Mouse (Mus musculus): ENCODE measurements at regions not wholly inside any gene's neighbourhood (a gene's known extent, or its start where the extent isn't known, plus 50 kb on each side); places are given as distances from the start of the nearest gene placed in this dataset.
A peak's percentile ranks its signal among the peaks of the same experiment; 100 is the strongest.
"Not testable (repeated sequence)": the region's sequence is repeated elsewhere in the genome, so short reads cannot be mapped to it uniquely, and the experiment has no call there.

- DNase-seq: no peak
These were observed 88.3 kb downstream of the Anxa5 start for GRCm38 (mm10) chr3:36387431-36387830.

- no peak for DNase-seq
These were observed 92.2 kb downstream of the Anxa5 start for GRCm38 (mm10) chr3:36383438-36383945.

GRCm38 (mm10) chr3:36381621-36382193, 94.0 kb downstream of the Anxa5 start:
- no peak for DNase-seq

- no peak for DNase-seq
These were observed 100.0 kb downstream of the Anxa5 start for GRCm38 (mm10) chr3:36375722-36376121.

- no peak for DNase-seq
These were observed 100.8 kb downstream of the Anxa5 start for GRCm38 (mm10) chr3:36374939-36375338.

- DNase-seq: no peak
These were observed 114.8 kb downstream of the Anxa5 start for GRCm38 (mm10) chr3:36360933-36361332.

- not testable (repeated sequence) for DNase-seq
These were observed 121.5 kb downstream of the Anxa5 start for GRCm38 (mm10) chr3:36354201-36354600.

- no peak for DNase-seq
These were observed 123.5 kb downstream of the Anxa5 start for GRCm38 (mm10) chr3:36352032-36352742.

GRCm38 (mm10) chr3:36349073-36349472, 126.6 kb downstream of the Anxa5 start:
- DNase-seq: no peak

GRCm38 (mm10) chr3:36340889-36341533, 118.9 kb upstream of the Qrfpr start:
- DNase-seq: peak; percentile 10

- DNase-seq: no peak
These were observed 117.5 kb upstream of the Qrfpr start for GRCm38 (mm10) chr3:36339656-36340055.

- DNase-seq: no peak
These were observed 112.2 kb upstream of the Qrfpr start for GRCm38 (mm10) chr3:36334279-36334678.

GRCm38 (mm10) chr3:36332016-36332415, 109.9 kb upstream of the Qrfpr start:
- no peak for DNase-seq

GRCm38 (mm10) chr3:36330656-36331055, 108.5 kb upstream of the Qrfpr start:
- DNase-seq: peak; percentile 68

GRCm38 (mm10) chr3:36329631-36330030, 107.5 kb upstream of the Qrfpr start:
- DNase-seq: no peak

GRCm38 (mm10) chr3:36328927-36329326, 106.8 kb upstream of the Qrfpr start:
- no peak for DNase-seq

GRCm38 (mm10) chr3:36318635-36319034, 96.5 kb upstream of the Qrfpr start:
- DNase-seq: no peak

- no peak for DNase-seq
These were observed 89.2 kb upstream of the Qrfpr start for GRCm38 (mm10) chr3:36311337-36311736.

- DNase-seq: peak; percentile 32
These were observed 88.6 kb upstream of the Qrfpr start for GRCm38 (mm10) chr3:36310642-36311267.

GRCm38 (mm10) chr3:36296792-36297191, 74.7 kb upstream of the Qrfpr start:
- no peak for DNase-seq

- no peak for DNase-seq
These were observed 69.9 kb upstream of the Qrfpr start for GRCm38 (mm10) chr3:36291971-36292370.

GRCm38 (mm10) chr3:36284066-36284465, 62.0 kb upstream of the Qrfpr start:
- DNase-seq: no peak

- DNase-seq: no peak
These were observed 53.4 kb upstream of the Qrfpr start for GRCm38 (mm10) chr3:36275502-36275901.
